Mouse (Mus musculus) left cerebral cortex, adult 8-10 months (tissue): ENCODE data around the gene Osbpl8. TPM values are rescaled to one million over a fixed set of nuclear protein-coding genes. Genes with fewer than 3 reads are reported as not detected.

Experiments
- DNase-seq, 2 experiments: peaks; one replicate each; pipeline ENCODE4 v3.0.0; 2022; ENCODE audit warnings: low spot score in 2 of 2
- total RNA-seq, 4 experiments: library from RNA; stranded (reverse); gene quantifications; 2 replicates each; pipeline ENCODE4 v1.2.4; 2022

The Osbpl8 gene
- total RNA-seq, 4 experiments from 2014 or later: 78.0 to 100 (median 84.6) TPM

GRCm38 (mm10) chr10:111233476-111234130, 69.1 kb downstream of the Osbpl8 start:
- DNase-seq: no peak

- DNase-seq: no peak
Observed at GRCm38 (mm10) chr10:111234450-111235288, 70.1 kb downstream of the Osbpl8 start.

GRCm38 (mm10) chr10:111235289-111235570, 70.7 kb downstream of the Osbpl8 start:
- DNase-seq: no peak

GRCm38 (mm10) chr10:111237434-111237833, 72.9 kb downstream of the Osbpl8 start:
- DNase-seq: no peak

GRCm38 (mm10) chr10:111242677-111243076, 78.1 kb downstream of the Osbpl8 start:
- DNase-seq: no peak

- no peak for DNase-seq
Observed at GRCm38 (mm10) chr10:111247609-111248008, 83.1 kb downstream of the Osbpl8 start.

GRCm38 (mm10) chr10:111248177-111248576, 83.6 kb downstream of the Osbpl8 start:
- no peak for DNase-seq

- DNase-seq: no peak
Observed at GRCm38 (mm10) chr10:111250192-111250591, 85.6 kb downstream of the Osbpl8 start.

GRCm38 (mm10) chr10:111251666-111252065, 87.1 kb downstream of the Osbpl8 start:
- no peak for DNase-seq

- DNase-seq: peak in 1 of 2 experiments; percentile 62
Observed at GRCm38 (mm10) chr10:111255228-111255627, 90.7 kb downstream of the Osbpl8 start.

- DNase-seq: no peak
Observed at GRCm38 (mm10) chr10:111256156-111256555, 91.6 kb downstream of the Osbpl8 start.

- peak in 1 of 2 experiments; percentile 66 for DNase-seq
Observed at GRCm38 (mm10) chr10:111257358-111257757, 92.8 kb downstream of the Osbpl8 start.

GRCm38 (mm10) chr10:111258256-111258655, 93.7 kb downstream of the Osbpl8 start:
- DNase-seq: no peak

GRCm38 (mm10) chr10:111271687-111272086, 107.1 kb downstream of the Osbpl8 start:
- no peak for DNase-seq

- no peak for DNase-seq
Observed at GRCm38 (mm10) chr10:111272905-111273304, 108.4 kb downstream of the Osbpl8 start.

GRCm38 (mm10) chr10:111273463-111274088, 109.0 kb downstream of the Osbpl8 start:
- no peak for DNase-seq

- no peak for DNase-seq
Observed at GRCm38 (mm10) chr10:111275822-111276221, 111.3 kb downstream of the Osbpl8 start.

- no peak for DNase-seq
Observed at GRCm38 (mm10) chr10:111297631-111298030, 133.1 kb downstream of the Osbpl8 start.

GRCm38 (mm10) chr10:111298140-111299098, 133.9 kb downstream of the Osbpl8 start, which contains the start of gene Bbs10:
Bbs10 (plus strand) TSS chr10:111298679.
- DNase-seq: peak; percentile 91 to 95

GRCm38 (mm10) chr10:111299591-111299990, 135.0 kb downstream of the Osbpl8 start:
- peak in 1 of 2 experiments; percentile 23 for DNase-seq

GRCm38 (mm10) chr10:111301041-111301440, 136.5 kb downstream of the Osbpl8 start:
- no peak for DNase-seq
